Mouse (Mus musculus) lung, adult 2 months (tissue): ENCODE data around the gene Dennd2c.
"Not testable (repeated sequence)": the region's sequence is repeated elsewhere in the genome, so short reads cannot be mapped to it uniquely, and the experiment has no call there.

Experiments
- CTCF ChIP-seq: fragments of 200-500 bp; IDR thresholded peaks from 2 replicates; pipeline ENCODE4 v1.5.1; 2011; ENCODE audit warnings: mild to moderate bottlenecking, low read length, control low read depth; ENCODE audit not compliant: insufficient read depth
- POLR2A ChIP-seq: fragments of 200-500 bp; IDR thresholded peaks from 2 replicates; pipeline ENCODE4 v1.6.1; 2011; ENCODE audit warnings: low read depth, mild to moderate bottlenecking, control low read depth, low read length, borderline replicate concordance; ENCODE audit errors: extremely low read depth

GRCm38 (mm10) chr3:103201105-103201504, 98.7 kb downstream of the Dennd2c start:
- not testable (repeated sequence) for TF ChIP-seq CTCF, POLR2A
